Mouse (Mus musculus): ENCODE results near the gene Sspo. TPM values are rescaled to one million over a fixed set of nuclear protein-coding genes. Genes with fewer than 3 reads are reported as not detected.

Gene Sspo
- total and polyA plus RNA-seq, 3 experiments = not detected

DNA sequence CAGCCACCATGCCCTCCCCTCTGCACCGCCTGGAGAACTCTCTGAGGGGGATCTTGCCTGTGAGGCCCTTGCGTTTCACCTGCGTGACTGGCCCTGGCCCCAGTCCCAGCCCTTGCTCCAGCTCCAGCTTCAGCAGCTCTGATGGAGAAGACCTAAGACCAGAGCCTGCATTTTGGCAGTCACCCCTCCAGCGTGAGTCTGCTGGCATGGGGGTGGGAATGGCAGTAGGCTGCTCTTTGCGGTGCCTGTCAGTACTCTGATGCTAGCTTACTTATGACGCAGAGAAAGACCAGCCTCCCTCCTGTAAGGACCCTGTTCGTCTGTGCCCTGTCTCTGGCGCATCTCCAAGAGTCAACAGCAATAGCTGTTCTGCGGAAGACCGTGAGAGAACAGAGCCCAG lies 34.9 kb upstream of the Sspo start:
- no peaks in the 10 kb centered on the region for H3K79me2 ChIP-seq (ENCODE audit: control insufficient read depth, insufficient read depth, low read length, poor library complexity)
- H3K9ac ChIP-seq (ENCODE audit: control insufficient read depth, low read depth, low read length, poor library complexity, severe bottlenecking) = no peak overlapping the region
- no peaks in the 10 kb centered on the region for H3K4me1 ChIP-seq (ENCODE audit: control insufficient read depth in 1 of 2, insufficient read depth in 2 of 2, low read length in 2 of 2)
- no peaks in the 10 kb centered on the region for H3K36me3 ChIP-seq (ENCODE audit: control insufficient read depth in 1 of 2, insufficient read depth in 2 of 2, low read length in 2 of 2)
- no peak overlapping the region for H3K27ac ChIP-seq (ENCODE audit: control insufficient read depth, low read depth, low read length)
- H3K4me3 ChIP-seq (ENCODE audit: control insufficient read depth in 1 of 2, insufficient read depth in 1 of 2, low read depth in 2 of 2, low read length in 2 of 2) = no peak overlapping the region
- TF ChIP-seq ZNF384 (IDR thresholded peaks at IDR 0.05; ENCODE audit: low read depth, low read length) = no peak
- TF ChIP-seq ZC3H11A (IDR thresholded peaks at IDR 0.05; ENCODE audit: low read depth, low read length) = no peak
- TF ChIP-seq CHD1 (IDR thresholded peaks at IDR 0.05; ENCODE audit: low read depth, low read length) = no peak
- no peak for TF ChIP-seq E2F4 (IDR thresholded peaks at IDR 0.05; ENCODE audit: borderline replicate concordance, low read depth, low read length)
- TF ChIP-seq MAX (IDR thresholded peaks at IDR 0.05; ENCODE audit: low read length) = no peak
- no peak for TF ChIP-seq MAZ (IDR thresholded peaks at IDR 0.05; ENCODE audit: low read depth, low read length)
- no peak for TF ChIP-seq NRF1 (IDR thresholded peaks at IDR 0.05; ENCODE audit: insufficient read depth, low read depth, low read length, poor library complexity, severe bottlenecking)
- TF ChIP-seq POLR2AphosphoS5 (IDR thresholded peaks at IDR 0.05; ENCODE audit: borderline replicate concordance, low read depth, low read length) = no peak
- no peak for TF ChIP-seq RAD21 (IDR thresholded peaks at IDR 0.05; ENCODE audit: low read depth, low read length)
- no peak for TF ChIP-seq ETS1 (IDR thresholded peaks at IDR 0.05; ENCODE audit: low read depth, low read length)
- no peak for TF ChIP-seq RCOR1 (IDR thresholded peaks at IDR 0.05; ENCODE audit: low read depth, low read length)
- no peaks in the 10 kb centered on the region for H3K9me3 ChIP-seq (replicated peaks; ENCODE audit: insufficient read depth, low read length)
- H3K27me3 ChIP-seq (ENCODE audit: control insufficient read depth in 1 of 2, insufficient read depth in 2 of 2, low read length in 2 of 2) = no peaks in the 10 kb centered on the region
- DNase-seq (ENCODE audit: low read depth, low spot score) = no peak

DNA sequence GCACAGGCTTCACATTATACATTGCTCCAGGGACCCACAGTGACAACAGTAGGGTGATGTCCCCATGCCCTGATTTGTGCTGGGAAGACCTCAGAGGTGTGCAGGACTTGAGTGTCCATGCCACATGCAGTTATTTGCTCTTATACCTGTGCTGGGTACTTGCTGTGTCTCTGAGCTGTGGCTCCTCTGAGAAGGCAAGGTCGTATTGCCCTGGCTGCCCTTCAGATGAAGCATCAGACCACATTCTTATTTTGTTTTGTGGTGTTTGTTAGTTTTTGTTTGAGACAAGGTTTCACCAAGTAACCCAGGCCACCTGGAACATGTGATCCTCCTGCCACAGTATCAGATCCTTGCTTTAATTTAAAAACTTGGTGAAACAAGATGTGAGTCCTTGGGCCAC lies 33.1 kb upstream of the Sspo start:
- no peak for TF ChIP-seq USF2 (IDR thresholded peaks at IDR 0.05; ENCODE audit: borderline replicate concordance in 1 of 2, insufficient read depth in 1 of 2, low read depth in 1 of 2, low read length in 2 of 2)
- no peak for TF ChIP-seq ETS1 (IDR thresholded peaks at IDR 0.05; ENCODE audit: low read depth, low read length)
- TF ChIP-seq MXI1 (IDR thresholded peaks at IDR 0.05; ENCODE audit: low read depth, low read length) = no peak
- Histone ChIP-seq H3K36me3 (ENCODE audit: control insufficient read depth in 1 of 2, insufficient read depth in 2 of 2, low read length in 2 of 2) (no peaks in the 10 kb centered on the region), H3K9me3 (replicated peaks; ENCODE audit: insufficient read depth, low read length) (no peaks in the 10 kb centered on the region), H3K4me1 (ENCODE audit: control insufficient read depth in 1 of 2, insufficient read depth in 2 of 2, low read length in 2 of 2) (no peaks in the 10 kb centered on the region), H3K79me2 (ENCODE audit: control insufficient read depth, insufficient read depth, low read length, poor library complexity) (no peaks in the 10 kb centered on the region), H3K27ac (ENCODE audit: control insufficient read depth, low read depth, low read length) (no peak overlapping the region), H3K27me3 (ENCODE audit: control insufficient read depth in 1 of 2, insufficient read depth in 2 of 2, low read length in 2 of 2) (no peaks in the 10 kb centered on the region), H3K4me3 (ENCODE audit: control insufficient read depth in 1 of 2, insufficient read depth in 1 of 2, low read depth in 2 of 2, low read length in 2 of 2) (no peak overlapping the region), H3K9ac (ENCODE audit: control insufficient read depth, low read depth, low read length, poor library complexity, severe bottlenecking) (no peak overlapping the region)
- no peak for DNase-seq (ENCODE audit: low read depth, low spot score)

DNA sequence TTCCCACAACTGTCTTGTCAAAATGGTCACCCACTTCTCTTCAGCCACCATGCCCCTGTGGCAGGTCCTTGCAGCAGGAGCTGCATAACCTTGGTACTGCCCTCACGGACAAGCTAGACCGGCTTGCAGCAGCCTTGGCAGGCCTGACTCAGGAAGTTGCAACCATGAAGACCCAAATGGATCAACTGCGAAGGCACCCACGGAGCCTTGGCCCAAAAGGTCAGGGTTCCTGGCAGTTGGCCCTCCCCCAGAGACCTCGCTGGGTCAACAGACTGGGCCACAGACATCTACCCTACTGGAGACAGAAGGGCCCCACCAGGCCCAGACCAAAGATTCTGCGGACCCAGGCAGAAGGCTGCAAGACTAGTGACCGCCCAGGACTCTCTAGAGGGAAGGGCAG lies 32.4 kb upstream of the Sspo start:
- no peak overlapping the region for H3K9ac ChIP-seq (ENCODE audit: control insufficient read depth, low read depth, low read length, poor library complexity, severe bottlenecking)
- no peak for DNase-seq (ENCODE audit: low read depth, low spot score)
- no peaks in the 10 kb centered on the region for H3K36me3 ChIP-seq (ENCODE audit: control insufficient read depth in 1 of 2, insufficient read depth in 2 of 2, low read length in 2 of 2)
- H3K4me3 ChIP-seq (ENCODE audit: control insufficient read depth in 1 of 2, insufficient read depth in 1 of 2, low read depth in 2 of 2, low read length in 2 of 2) = no peak overlapping the region
- no peak overlapping the region for H3K27ac ChIP-seq (ENCODE audit: control insufficient read depth, low read depth, low read length)
- H3K4me1 ChIP-seq (ENCODE audit: control insufficient read depth in 1 of 2, insufficient read depth in 2 of 2, low read length in 2 of 2) = no peaks in the 10 kb centered on the region
- no peaks in the 10 kb centered on the region for H3K79me2 ChIP-seq (ENCODE audit: control insufficient read depth, insufficient read depth, low read length, poor library complexity)
- TF ChIP-seq POLR2A (IDR thresholded peaks at IDR 0.05; ENCODE audit: control insufficient read depth in 1 of 2, insufficient read depth in 1 of 2, low read depth in 1 of 2, low read length in 2 of 2, poor library complexity in 1 of 2) = no peak
- TF ChIP-seq USF2 (IDR thresholded peaks at IDR 0.05; ENCODE audit: borderline replicate concordance in 1 of 2, insufficient read depth in 1 of 2, low read depth in 1 of 2, low read length in 2 of 2) = no peak
- TF ChIP-seq MYB (IDR thresholded peaks at IDR 0.05; ENCODE audit: low read depth, low read length) = no peak
- no peak for TF ChIP-seq MAFK (IDR thresholded peaks at IDR 0.05; ENCODE audit: borderline replicate concordance, low read depth, low read length)
- TF ChIP-seq ZKSCAN1 (IDR thresholded peaks at IDR 0.05; ENCODE audit: low read depth, low read length) = no peak
- no peak for TF ChIP-seq HCFC1 (IDR thresholded peaks at IDR 0.05; ENCODE audit: low read depth, low read length)
- no peak for TF ChIP-seq TBP (IDR thresholded peaks at IDR 0.05; ENCODE audit: low read depth, low read length)
- no peak for TF ChIP-seq CTCF (IDR thresholded peaks at IDR 0.05 in 2 of 3, conservative IDR thresholded peaks at IDR 0.05 in 1 of 3; ENCODE audit: control insufficient read depth in 1 of 3, insufficient read depth in 1 of 3, low read depth in 2 of 3, low read length in 3 of 3, poor library complexity in 1 of 3, severe bottlenecking in 1 of 3)
- TF ChIP-seq TCF12 (IDR thresholded peaks at IDR 0.05; ENCODE audit: low read depth, low read length) = no peak
- no peak for TF ChIP-seq ZNF384 (IDR thresholded peaks at IDR 0.05; ENCODE audit: low read depth, low read length)
- no peak for TF ChIP-seq SMC3 (IDR thresholded peaks at IDR 0.05; ENCODE audit: low read depth, low read length)
- no peak for TF ChIP-seq ETS1 (IDR thresholded peaks at IDR 0.05; ENCODE audit: low read depth, low read length)
- TF ChIP-seq CHD2 (IDR thresholded peaks at IDR 0.05; ENCODE audit: low read length) = no peak
- no peak for TF ChIP-seq ZMIZ1 (IDR thresholded peaks at IDR 0.05; ENCODE audit: low read depth, low read length)
- no peaks in the 10 kb centered on the region for H3K9me3 ChIP-seq (replicated peaks; ENCODE audit: insufficient read depth, low read length)
- no peaks in the 10 kb centered on the region for H3K27me3 ChIP-seq (ENCODE audit: control insufficient read depth in 1 of 2, insufficient read depth in 2 of 2, low read length in 2 of 2)
